Mouse (Mus musculus) naive thymus-derived CD4-positive, alpha-beta T cell, adult 2 months (primary cell): ENCODE results near the gene Ramac.
A peak's percentile ranks its signal among the peaks of the same experiment; 100 is the strongest.

ENCODE experiments used
- DNase-seq: peaks from one replicate; pipeline ENCODE4 v3.0.0-alpha.2; 2011; ENCODE audit warnings: low read depth

Gene Ramac

DNA sequence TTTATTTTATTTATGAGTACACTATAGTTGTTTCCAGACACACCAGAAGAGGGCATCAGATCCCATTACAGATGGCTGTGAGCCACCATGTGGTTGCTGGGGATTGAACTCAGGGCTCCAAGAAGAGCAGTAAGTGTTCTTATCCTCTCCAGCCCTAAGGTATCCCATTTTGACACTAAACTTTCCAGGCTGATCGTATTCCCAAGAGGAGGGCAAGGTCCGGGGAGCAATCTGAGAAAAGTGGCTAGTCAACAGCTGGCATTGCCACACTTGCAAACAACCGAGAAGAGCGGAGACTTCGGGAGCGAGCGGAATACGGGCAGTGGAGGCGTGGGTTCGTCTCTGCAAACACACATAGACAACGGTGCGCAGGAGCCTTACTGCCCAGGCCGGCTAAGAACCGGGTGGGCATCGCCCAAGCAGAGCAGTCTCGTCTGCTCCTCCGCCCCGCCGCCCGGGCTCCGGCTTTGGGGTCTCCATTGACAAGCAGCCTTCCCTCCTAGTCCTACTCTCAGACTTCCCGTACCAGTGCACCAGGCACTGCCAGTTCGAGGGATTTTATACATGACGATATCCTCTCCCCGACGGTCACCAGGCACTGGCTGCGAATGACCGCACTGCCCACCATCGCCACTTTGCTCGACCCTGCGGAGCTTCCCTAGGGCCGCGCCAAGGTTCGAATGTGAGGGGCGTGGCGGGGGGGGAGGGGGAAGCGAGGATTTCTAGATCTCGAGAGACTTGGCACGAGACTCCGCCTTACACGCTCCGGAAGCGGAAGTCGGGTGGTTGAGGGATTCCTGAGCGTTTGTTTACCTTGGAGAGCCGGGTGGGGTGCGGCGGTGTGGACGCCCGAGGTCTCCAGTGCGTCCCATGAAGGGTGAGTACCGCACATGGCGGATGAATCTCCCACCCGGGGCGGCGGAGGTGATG lies at the start of gene Ramac:
Gene Ramac (plus strand): TSS at position 746 of the 930 bp plus-strand sequence.
- DNase-seq = peak; percentile 92

DNA sequence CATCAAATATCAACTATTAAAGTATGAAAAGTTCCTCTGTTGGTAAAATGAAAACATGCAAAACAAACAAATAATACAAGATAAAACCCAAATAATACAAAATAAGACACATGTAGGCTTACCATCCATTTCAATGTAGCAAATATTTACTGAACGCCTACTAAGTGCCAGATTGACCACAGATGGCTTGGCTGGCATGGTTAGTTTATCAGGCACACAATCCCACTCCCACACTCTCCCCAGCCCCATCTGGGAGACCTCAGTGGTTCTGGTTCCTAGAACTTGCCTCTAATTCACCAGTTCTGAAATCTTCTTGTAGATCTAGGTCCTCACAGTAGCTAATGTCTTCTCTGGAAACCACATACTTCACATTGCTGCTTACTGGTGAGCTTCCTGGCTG lies 44.1 kb upstream of the Ramac start:
- DNase-seq = no peak

DNA sequence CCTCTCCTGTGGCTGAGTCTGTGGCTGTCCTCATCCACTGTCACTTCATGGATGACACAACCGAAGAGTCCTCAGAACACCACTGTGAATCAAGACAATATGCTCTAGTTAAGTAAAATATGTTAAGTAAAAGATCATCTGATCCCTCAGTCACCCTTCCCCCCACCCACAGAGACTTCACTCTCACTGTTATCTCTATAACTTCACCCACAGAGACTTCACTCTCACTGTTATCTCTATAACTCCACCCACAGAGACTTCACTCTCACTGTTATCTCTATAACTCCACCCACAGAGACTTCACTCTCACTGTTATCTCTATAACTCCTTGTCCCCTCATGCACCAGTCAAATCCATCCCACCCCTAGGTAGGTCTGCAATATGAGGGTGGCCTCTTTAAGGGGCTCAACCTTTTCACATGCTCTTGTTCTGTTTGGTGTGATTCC lies 43.5 kb upstream of the Ramac start:
- DNase-seq = no peak

DNA sequence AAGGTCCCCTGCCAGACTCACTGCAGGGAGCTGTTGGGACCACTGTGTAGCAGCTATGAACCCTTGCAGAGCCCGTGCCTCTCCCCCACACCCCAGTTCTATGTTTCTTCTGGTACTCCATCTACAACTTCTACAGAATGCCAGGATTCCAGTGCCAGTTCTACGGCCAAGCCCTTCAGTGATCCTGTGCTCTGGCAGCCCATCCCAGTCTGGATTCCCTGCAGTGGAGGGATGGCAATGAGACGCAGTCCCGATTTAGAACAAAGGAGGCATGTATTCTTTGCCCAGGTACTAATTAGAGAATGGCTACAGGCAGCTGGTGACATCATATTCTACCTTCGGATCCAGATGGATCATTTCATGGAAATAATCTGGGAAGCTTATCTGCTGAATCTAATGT lies 41.5 kb upstream of the Ramac start:
- DNase-seq = no peak

DNA sequence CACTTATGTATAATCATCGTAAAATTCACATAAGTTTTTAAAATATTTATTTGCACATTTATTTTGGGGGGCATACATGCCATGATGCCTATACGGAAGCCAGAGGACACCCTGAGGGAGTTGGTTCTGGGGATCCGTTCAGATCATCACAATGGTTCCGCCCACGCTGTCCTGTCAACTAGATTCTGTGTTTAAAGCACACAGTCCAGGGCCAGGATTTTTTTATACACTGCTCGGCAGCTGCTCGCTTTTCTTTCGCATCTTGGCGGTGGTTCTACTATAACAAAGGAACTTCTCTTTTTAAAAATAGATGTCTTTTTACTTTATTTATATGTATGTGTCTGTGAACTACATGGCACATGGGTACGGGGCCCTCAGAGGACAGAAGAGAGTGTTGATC lies 38.9 kb upstream of the Ramac start:
- DNase-seq = no peak

DNA sequence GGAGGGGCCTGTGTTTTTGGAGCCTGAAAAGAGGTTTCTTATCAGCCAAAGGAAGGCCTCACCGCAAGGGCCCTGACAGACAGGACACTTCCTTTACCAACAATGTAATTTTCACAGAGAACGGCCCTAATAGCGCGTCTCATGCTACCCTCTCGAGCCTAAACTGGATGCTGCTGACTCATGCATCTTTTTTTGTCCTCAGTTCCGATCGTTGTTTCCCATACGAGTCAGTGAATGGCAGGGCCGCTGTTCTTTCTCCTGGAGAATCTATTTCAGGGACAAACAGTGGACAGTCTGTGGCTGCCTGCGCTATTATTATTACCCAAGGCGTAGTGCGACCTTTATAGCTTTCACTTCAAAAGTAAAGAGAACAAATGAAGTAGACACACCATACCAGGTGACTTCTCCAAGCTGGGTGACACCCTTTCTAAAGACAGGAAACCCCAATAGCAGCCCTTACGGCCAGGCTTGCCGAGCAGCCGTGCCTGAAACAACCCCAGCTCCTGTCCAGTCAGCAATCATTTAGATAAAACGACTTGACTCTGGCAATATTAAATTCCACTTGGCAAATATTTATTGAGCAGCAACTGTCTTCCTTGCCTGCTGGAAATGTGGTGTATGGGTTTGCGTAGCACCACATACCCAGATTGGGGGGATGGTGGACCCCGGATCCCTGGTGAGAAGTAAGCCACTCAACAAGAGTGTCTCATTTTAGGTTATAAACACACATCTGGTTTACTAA lies 36.6 kb upstream of the Ramac start:
- DNase-seq = no peak

DNA sequence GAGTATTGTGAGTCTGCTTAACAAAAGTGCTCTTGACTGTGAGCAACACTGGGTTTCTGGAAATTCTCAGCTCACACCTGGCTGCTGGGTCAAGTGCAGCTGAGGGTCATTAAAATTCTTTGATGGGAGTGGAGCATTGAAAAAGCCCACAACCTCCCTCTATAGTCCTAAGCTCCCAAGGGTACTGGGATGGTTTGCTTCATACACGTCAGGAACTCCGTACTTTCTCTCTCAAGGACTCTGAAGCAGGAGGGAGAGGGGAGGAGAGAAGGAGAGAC lies 36.1 kb upstream of the Ramac start:
- no peak for DNase-seq

DNA sequence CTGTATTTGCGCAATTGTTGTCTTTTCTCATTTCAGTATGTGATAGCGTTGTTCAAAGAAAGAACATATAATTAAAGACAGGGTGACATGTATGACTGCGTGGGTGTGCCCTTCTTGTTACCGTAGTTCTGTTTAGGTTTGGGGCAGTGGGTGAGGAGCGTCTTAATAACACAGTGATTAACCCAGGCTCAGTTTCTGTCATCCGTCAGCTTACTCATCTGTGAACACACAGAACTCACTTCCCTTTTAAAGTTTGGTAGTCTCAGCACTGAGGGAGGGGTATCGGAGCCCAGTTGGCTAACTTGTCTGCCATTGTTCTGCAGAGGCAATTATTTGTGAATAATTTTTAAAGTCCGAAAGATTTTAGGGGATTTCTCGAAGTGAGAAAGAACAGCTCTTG lies 35.0 kb upstream of the Ramac start:
- no peak for DNase-seq

DNA sequence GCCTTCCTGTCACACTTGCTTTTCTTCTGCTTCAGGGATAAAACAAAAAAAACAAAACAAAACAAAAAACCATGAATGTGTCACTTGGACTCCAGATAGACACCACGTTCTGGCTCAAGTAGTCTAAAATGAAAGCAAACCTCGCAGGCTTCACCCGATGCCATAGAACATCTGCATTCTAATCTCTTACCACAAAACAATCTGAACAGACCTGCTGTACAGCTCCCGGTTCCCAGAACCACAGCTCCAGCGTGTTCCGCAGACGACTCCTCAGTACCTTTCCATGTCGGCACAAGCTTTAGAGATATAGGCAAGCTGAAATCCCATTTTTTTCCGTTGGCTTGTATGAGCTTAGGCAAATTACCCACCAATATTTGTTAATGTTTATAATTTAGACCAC lies 32.9 kb upstream of the Ramac start:
- no peak for DNase-seq

DNA sequence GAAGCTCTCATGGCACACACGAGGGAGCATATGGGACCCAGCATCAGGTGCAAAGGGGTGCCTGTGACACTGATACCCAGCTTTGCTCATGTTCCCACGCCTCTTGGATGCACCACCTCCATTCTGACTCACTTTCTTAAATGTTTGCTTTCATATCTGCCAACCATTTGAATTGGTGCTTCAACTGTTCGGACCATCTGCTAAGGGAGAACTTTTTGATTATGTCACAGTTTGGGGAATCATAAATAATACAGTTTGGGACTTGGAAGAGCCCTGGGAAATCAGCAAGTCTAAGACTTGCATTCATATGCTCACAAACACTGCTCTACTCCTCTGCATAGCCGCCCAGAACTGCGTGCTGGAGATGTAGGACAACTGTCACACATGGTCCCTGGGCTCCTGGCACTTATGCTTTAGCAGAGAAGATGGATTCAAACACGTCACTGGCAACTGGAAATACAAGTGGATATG lies 31.5 kb upstream of the Ramac start:
- DNase-seq = no peak

DNA sequence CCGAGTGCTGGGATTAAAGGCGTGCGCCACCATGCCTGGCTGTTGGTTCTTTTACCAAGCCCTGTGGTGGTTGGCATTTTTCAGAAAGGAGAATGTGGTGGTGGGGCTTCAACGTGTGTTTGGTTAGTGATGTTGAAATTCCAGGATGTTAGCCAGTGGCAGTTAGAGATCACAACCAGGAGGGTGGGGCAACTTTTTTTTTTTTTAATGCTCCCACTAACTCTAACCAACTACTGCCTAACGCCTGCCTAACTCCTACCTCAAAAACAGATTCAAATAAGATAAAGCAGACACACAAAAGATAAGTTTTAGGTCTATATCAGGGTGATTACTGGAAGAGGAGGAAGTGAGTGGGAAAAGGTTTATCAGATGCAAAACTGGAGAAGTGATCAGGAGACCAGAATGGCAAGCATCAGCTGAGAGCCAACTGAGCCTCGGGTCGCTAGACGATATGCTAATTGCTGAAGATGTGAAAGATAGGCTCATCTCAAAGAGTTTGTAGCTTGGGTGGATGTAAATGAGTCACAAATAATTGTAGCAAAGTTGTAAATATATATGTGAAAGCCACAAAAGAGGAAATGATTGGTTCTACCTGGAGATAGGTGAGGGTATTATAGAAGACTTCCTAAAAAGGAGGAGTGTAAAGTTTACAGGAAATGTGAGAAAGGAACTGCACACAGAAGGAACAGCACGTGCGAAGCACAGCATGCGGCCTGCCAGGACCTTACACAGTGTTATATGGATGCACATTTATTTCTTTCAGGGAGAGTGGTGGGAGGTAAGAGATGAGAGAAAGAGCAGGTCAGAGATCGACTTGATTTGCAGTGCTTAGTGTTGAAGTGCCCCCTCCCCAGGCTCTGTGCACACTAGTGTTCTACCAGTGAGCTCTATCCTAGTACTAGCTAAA lies 30.3 kb upstream of the Ramac start:
- no peak for DNase-seq

DNA sequence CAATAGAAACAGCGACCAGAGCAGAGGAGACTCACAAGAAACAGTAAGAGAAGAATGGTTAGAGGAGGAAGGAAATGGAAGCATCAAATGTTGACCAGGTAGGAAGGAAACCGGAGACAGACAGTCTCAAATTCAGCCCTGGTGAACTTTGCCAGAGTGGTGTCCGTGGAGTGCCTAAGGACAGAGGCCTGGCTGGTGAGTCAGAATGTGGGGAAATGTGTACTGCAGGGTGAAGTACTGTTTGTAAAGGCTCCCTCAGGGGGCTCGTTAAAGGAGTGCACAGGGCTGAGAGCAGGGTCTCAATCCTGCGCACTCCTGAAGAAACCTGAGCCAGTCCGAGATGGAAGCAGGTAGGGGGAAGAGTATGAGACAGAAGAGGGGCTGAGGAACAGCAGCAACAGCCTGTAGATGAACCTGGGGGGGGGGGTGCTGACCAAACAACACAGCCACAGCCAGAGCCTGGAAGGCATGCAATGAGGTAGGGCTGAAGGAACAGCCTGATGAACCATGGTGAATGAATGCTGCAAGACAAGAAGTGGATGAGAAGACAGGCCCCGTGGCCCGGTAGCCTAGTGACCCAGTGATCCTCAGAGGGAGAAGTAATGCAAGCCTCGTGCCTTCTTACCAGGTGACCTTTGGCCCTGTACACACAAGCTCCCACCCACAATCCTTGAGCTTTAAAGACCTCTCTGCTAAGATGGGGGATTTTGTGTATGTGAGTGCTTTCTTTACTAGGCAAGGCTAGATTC lies 27.3 kb upstream of the Ramac start:
- no peak for DNase-seq

DNA sequence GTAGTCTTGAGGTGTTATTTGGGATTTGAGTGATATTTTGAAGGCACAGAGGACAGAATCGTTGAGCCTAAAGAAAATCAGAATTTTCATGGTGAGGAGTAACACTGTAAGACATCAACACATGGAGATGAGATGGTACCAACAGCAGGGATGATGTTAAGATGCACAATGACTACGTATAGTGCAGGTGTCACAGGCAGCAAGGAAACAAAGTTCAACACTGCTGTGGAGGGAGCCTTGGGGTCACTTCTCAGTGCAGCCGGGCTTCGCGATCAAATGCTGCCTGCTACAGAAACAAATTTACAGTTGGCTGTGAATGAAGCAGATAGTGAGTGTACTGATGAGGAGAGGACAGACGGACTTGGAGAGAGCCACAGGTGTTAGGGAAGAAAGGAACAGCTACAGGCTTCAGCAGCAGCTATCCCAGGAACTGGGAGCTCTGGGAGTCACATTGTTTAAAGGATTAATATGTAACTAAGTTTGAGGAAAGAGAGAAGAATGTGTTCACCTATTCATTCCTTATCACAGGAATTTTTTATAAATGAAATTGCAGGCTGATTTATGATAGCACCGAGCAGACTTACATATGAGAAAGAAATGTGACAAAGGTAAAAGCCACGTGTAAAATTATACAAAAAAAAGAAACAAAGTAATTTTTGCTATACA lies 23.9 kb upstream of the Ramac start:
- no peak for DNase-seq

DNA sequence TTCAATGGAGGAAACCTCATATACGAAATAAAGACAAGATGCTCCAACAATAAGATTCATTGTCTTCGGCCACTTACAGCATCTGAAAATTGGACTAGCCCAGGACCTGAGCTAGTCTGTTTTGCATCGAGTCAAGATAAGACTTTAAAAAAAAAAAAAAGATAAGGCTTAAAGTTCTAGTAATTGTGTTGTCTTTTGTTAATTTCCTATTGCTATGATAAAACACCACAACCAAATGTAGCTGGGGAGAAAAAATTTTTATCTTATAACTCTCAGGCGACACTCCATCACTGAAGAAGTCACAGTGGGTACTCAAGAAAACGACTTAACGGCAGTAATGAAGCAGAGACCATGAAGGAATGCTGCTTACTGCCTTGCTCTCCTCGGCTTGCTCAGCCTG lies 22.7 kb upstream of the Ramac start:
- no peak for DNase-seq

DNA sequence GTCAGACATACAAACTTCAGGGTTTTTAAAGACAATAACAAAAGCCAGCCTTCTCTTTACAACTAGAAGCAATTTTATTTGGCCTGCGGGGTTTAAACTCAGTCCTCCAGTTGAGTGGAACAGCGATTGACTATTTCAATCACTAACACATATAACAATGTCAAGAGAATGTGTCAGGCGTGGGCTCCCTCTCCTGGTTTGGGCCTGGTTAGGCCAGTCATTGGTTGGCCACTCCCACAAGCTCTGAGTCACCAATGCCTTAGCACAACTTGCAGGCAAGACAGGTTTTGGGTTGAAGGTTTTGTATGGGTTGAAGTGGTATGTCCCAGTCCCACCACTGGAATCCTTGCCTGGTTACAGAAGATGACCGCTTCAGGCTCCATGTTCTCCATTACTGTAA lies 18.6 kb upstream of the Ramac start:
- DNase-seq = no peak

DNA sequence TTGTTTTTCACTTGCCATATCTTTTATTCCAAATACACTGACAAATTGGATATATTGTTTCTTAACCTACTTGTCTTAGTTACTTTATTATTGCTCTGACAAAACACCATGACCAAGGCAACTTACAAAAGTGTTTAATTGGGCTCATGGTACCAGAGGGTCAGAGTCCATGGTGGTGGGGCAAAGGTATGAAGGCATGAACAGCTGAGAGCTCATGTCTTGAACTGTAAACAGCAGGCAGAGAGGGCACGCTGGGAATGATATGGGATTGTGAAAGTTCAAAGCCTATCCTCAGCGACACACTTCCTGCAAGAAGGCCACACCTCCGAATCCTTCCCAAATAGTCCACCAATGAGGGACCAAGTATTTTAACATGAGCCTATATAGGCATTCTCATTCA lies 14.8 kb upstream of the Ramac start:
- no peak for DNase-seq

DNA sequence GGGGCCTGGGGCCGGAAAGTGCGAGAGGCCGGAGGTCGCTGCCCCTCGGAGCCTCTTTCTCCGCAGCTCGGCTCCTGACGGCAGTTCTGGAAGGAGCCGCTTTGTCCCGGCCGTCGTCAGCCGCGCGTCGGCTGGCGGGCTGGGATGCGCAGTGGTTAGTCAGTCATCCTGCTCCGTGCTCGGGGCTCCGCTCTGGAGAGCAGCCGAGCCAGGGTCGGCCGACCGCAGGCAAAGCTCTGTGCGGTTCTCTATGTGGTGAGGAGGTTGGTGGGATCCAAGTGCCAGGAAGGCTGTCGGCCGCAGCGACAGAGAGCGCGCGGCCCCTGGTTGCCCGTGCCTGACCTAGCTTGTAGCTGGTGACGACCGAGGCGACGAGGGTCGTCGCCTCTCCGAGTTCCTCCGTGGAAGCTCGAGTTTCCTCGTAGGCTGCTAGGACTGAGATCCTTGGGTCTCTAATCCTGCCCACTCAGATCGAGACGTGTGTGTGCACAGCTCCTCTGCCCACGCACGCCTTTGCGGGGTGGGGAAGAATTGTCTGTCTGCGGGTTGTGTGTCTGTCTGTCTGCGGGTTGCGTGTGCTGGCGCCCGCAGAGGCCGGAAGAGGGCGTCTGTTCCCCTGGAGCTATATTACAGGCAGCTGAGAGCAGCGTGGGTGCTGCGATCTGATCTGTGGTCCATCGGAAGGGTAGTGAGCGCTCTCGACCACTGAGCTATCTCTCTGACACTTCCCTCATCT lies 553 bp downstream of the Ramac start:
- DNase-seq = peak; percentile 76

DNA sequence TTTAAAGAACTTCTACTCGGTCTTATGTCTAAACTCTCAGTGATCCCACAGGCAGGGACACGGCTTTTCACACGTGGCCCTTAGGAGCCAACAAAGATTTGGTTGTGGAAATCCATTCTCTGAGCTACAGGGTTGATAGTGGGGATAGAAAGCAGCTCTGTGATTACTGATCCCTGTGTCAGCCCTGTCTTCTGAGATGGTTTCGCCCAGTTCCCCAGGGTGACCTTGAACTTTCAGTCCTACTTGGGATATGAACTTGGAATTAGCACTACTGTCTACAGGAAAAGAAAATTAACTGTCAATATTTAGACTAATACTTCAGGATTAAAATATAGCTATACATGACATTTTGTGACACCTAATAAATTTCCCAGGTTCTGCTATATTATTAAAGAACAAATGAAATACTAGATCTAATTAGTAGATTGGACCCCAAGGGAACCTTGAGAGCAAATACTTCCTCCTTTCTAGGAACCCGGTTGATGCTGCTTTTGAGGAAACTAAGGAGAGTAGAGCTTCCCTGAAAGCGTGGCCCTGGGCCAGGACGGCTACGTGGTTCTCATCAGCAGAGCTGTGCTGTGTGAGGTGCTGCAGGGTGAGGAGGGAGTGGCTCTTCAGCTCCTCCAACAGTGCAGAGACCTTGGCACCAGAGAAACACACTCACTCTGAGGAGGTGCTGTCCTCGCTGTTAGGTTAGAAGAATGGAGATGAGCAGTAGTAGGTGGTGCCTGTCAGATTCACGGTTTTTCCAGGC lies 10.2 kb downstream of the Ramac start:
- DNase-seq = no peak

DNA sequence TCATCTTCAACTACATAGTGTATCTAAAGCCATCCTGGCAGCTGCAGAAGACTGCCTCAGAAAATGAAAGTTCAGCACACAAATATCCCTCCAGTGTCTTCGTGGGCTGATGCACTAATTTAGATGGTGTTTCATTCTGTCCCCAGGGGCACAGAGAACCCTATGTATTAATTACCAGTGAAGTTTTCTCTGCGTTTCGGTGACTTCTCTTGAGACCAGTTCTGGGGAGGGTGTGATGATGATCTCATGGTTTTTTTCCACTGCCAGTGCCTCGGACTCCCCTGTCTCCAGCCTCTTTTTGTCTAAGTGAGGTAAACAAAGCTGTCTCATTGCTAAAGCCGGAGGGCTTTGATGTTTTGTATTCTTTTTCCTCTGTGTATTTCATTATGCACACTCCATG lies 12.6 kb downstream of the Ramac start:
- no peak for DNase-seq
